Mouse (Mus musculus) ovary, postnatal 14 days (tissue): ENCODE results near the gene Me1.
"Not testable (repeated sequence)": the region's sequence is repeated elsewhere in the genome, so short reads cannot be mapped to it uniquely, and the experiment has no call there.

Experiments used
- DNase-seq: peaks from one replicate; pipeline ENCODE4 v3.0.0; 2022; ENCODE audit warnings: low spot score

Me1 gene

GRCm38 (mm10) chr9:86596983-86597382, 98.8 kb downstream of the Me1 start:
- DNase-seq = not testable (repeated sequence)

GRCm38 (mm10) chr9:86594357-86594767, 101.4 kb downstream of the Me1 start:
- not testable (repeated sequence) for DNase-seq

- DNase-seq = no peak
These were observed 102.8 kb downstream of the Me1 start for GRCm38 (mm10) chr9:86592676-86593668.

GRCm38 (mm10) chr9:86587019-86587795, 108.5 kb downstream of the Me1 start:
- no peak for DNase-seq

GRCm38 (mm10) chr9:86583740-86584139, 112.0 kb downstream of the Me1 start:
- peak; percentile 59 for DNase-seq

- no peak for DNase-seq
These were observed 116.1 kb downstream of the Me1 start for GRCm38 (mm10) chr9:86579657-86580056.

GRCm38 (mm10) chr9:86575178-86575577, 120.6 kb downstream of the Me1 start:
- DNase-seq = no peak

- DNase-seq = no peak
These were observed 122.0 kb downstream of the Me1 start for GRCm38 (mm10) chr9:86573616-86574303.

- DNase-seq = peak; percentile 51
These were observed 123.0 kb downstream of the Me1 start for GRCm38 (mm10) chr9:86572636-86573291.

GRCm38 (mm10) chr9:86572196-86572595, 123.6 kb downstream of the Me1 start:
- DNase-seq = peak; percentile 15

GRCm38 (mm10) chr9:86571540-86572135, 124.1 kb downstream of the Me1 start, which contains the start of the genes Pgm3 and Rwdd2a:
Pgm3 (minus strand) TSS chr9:86571842.
Rwdd2a (plus strand) TSS chr9:86571991.
- peak; percentile 93 for DNase-seq

- no peak for DNase-seq
These were observed 124.8 kb downstream of the Me1 start for GRCm38 (mm10) chr9:86570946-86571345.

GRCm38 (mm10) chr9:86570261-86570890, 125.4 kb downstream of the Me1 start:
- no peak for DNase-seq

GRCm38 (mm10) chr9:86569314-86569910, 126.3 kb downstream of the Me1 start:
- DNase-seq = no peak

- no peak for DNase-seq
These were observed 135.2 kb downstream of the Me1 start for GRCm38 (mm10) chr9:86560543-86560942.

- no peak for DNase-seq
These were observed 141.1 kb downstream of the Me1 start for GRCm38 (mm10) chr9:86554641-86555040.

- DNase-seq = no peak
These were observed 141.9 kb downstream of the Me1 start for GRCm38 (mm10) chr9:86553886-86554285.

- no peak for DNase-seq
These were observed 145.0 kb downstream of the Me1 start for GRCm38 (mm10) chr9:86550717-86551116.

- no peak for DNase-seq
These were observed 146.1 kb downstream of the Me1 start for GRCm38 (mm10) chr9:86549637-86550162.

GRCm38 (mm10) chr9:86544559-86544958, 151.2 kb downstream of the Me1 start:
- no peak for DNase-seq
